Mouse (Mus musculus) kidney, adult 2 months (tissue): ENCODE data around the gene Atp6v0e2.

Experiments
- CTCF ChIP-seq: fragments of 200-500 bp; conservative IDR thresholded peaks from 2 replicates; pipeline ENCODE4 v1.5.1; 2011; ENCODE audit warnings: low read depth, mild to moderate bottlenecking, control low read depth, low read length, moderate library complexity, mixed read lengths; ENCODE audit not compliant: insufficient read depth, insufficient read length
- POLR2A ChIP-seq: fragments of 200-500 bp; IDR thresholded peaks from one replicate; pipeline ENCODE4 v1.6.1; 2011; ENCODE audit warnings: low read depth, low read length, control low read depth

GRCm38 (mm10) chr6:48503847-48504240 is 33.6 kb upstream of the Atp6v0e2 start:
- no peak for TF ChIP-seq CTCF
- no peak for TF ChIP-seq POLR2A
